Mouse (Mus musculus) ovary, adult 18-20 months (tissue): ENCODE measurements at regions not wholly inside any gene's neighbourhood (a gene's known extent, or its start where the extent isn't known, plus 50 kb on each side); places are given as distances from the start of the nearest gene placed in this dataset.
A peak's percentile ranks its signal among the peaks of the same experiment; 100 is the strongest.

ENCODE experiments used
- DNase-seq: peaks from one replicate; pipeline ENCODE4 v3.0.0; 2022; ENCODE audit warnings: low spot score, mixed read lengths

DNA sequence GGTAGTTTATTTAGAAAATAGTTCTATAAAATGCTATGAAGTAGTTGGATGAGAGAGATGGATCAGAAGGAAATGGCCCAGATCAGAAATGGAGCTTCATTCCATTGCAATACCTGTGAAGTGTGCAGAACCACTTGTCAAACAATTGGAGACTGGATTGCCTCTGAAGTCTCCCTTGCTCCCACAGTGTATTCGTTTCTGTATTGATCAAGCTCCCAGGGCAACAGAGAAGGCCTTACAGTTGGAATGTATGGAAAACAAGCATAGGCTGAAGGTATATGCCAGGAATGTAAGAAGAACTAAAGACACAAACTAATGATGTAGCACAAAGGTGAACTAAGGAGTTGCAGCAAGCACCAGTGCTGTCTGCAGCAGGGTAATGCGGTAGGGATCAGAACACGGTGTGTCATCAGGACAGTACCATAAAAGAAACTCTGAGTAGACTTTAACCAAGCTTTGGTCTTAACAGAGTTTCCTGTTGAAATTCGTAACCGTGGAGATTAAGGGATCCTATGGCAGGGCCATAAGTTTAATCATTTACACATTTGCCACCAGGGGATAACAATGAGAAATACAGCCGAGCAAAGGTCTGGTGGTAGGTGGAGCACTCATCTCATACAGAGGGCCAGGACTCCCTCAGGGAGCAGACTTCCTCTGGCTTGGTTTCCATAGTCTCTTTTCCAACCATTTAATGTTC lies 732.9 kb upstream of the 2610301B20Rik start:
- DNase-seq = no peak

GRCm38 (mm10) chr4:10149911-10150310 lies 724.4 kb upstream of the 2610301B20Rik start:
- DNase-seq = no peak

DNA sequence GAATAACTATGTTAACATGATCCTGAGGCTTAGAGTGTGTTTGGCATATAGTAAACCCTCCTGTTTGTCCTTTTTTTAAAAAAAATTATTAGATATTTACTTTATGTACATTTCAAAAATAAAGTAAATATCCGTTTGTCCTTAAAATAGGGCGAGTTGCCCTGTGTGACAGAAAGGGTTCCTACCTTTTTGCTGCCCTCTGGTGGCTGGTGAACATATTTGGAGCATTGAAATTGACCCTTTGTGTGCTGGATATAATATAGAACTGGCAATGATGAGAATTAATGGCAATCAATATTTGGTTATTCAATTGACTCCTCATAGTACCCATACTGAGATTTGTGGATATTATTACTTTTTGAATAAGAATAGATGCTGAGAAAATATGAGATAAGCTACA lies 723.8 kb upstream of the 2610301B20Rik start:
- no peak for DNase-seq

- no peak for DNase-seq
Measured at GRCm38 (mm10) chr4:10155705-10156390, 718.5 kb upstream of the 2610301B20Rik start.

GRCm38 (mm10) chr4:10189896-10190295 lies 684.4 kb upstream of the 2610301B20Rik start:
- peak; percentile 2 for DNase-seq

- DNase-seq = no peak
Measured at GRCm38 (mm10) chr4:10197245-10197943, 676.9 kb upstream of the 2610301B20Rik start.

GRCm38 (mm10) chr4:10201835-10202234 lies 672.5 kb upstream of the 2610301B20Rik start:
- DNase-seq = no peak

- DNase-seq = no peak
Measured at GRCm38 (mm10) chr4:10204224-10204623, 670.1 kb upstream of the 2610301B20Rik start.

DNA sequence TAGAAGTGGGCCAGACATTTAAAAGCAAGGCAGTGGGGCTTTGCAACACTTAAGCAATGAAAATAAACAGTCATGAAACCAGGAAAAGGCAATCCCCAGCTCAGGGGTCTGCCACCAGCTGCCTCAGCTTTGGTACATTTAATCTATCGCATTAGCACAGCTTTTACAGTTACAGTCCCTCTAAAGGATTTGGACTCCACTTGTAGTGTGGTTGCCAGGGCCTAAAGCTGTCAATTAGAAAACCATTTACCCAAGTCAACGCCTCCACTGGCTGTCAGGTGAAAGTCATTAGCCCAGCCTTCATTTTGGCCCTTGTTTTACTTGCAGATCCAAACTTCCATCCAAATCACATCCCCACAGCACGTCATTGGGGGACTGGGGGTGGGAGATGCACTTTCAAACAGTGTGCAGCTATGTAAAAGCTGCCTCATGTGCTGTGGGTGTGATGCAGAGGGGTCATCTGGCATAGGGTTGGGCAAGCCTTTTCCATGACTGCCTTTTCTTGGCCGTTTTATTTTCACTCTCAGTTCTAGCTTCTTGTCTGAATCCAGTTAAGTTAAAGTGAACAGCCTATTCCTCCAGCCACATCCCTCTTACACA lies 664.9 kb upstream of the 2610301B20Rik start:
- no peak for DNase-seq

- no peak for DNase-seq
Measured at GRCm38 (mm10) chr4:10211303-10211702, 663.0 kb upstream of the 2610301B20Rik start.

DNA sequence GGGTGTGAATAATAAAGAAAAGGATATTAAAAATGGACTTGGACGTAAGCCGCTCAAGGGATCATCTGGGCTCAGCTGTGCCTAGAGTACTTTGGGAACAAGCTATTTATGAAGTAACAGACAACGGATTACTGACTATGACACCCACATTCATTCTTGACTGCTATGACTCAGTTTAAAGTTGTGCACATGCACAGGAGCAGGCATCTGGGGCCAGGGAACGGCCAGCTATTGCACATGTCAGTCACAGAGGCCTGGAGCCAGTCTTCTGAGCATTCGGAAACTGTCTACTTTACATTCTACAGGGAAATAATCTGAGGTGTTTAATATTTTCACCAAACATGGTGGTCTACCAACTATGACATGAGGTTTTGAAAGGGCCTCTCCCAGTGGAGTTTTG lies 639.0 kb upstream of the 2610301B20Rik start:
- no peak for DNase-seq

DNA sequence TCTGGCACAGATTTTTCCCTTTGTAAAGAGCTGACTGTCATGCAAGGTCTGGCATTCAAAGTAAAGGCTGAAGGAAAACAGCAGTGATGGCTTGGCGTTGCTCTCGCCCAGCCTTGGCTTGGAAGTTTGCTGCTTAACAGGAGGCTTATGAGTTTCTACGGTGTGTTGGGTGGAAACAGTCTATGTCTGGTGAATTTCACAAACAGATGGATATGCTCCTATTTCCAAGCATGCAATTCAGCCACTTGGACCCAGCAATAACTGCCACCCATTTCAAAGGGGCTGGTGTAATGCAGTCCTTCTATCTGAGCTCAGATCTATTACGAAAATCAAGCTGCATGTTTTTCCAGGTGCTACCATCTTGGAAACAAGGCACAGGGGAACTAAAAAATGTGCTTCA lies 632.2 kb upstream of the 2610301B20Rik start:
- no peak for DNase-seq

DNA sequence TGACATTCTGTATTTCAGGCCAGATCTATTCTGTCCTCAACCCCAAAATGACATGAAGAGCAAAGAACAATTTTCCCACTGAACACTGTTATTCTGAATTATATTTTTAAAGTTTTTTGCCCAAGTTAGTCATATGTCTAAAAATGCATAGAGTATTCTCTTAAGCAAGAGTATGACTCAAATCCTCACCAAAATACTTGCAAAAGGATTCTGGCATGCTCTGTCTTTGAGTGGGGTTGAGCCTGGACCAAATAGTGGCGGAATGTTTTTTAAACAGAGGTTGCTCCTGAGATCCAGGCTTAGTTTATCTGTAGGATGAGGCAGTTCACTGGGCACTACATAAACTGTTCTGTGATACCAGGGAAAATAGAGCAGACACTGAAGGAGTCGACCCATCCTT lies 631.4 kb upstream of the 2610301B20Rik start:
- no peak for DNase-seq

DNA sequence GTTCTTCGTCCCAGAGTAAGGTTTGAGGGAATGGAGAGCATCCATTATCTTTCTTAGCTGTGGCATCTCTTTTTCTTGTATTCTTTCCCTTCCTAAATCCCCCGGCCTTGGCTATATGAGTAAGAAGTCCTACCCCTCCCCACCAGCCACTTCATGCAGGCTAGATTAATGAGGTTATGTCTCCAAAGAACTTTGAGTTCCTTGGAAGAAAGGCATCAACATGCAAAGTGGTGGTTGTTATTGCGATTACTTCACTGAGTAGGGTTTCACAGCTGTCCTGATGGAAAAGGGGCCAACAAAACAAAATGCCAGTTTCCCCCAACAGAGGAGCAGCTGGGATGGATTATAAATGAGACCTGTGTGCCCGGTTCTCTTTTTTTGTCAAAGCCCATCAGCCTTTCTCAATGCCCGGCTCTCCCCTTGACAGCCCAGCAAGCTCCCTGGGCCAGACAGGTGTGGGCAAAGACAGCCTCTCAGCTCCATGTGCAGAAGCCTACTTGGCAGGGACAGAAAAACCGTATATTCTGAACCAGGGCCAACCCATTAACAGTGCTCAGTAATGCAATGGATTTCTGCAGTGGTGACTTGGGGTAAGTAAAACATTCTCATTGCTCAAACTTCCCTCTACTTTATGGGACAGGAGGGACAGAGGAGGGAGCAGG lies 620.1 kb upstream of the 2610301B20Rik start:
- no peak for DNase-seq

- no peak for DNase-seq
Measured at GRCm38 (mm10) chr4:10257537-10257936, 616.8 kb upstream of the 2610301B20Rik start.

DNA sequence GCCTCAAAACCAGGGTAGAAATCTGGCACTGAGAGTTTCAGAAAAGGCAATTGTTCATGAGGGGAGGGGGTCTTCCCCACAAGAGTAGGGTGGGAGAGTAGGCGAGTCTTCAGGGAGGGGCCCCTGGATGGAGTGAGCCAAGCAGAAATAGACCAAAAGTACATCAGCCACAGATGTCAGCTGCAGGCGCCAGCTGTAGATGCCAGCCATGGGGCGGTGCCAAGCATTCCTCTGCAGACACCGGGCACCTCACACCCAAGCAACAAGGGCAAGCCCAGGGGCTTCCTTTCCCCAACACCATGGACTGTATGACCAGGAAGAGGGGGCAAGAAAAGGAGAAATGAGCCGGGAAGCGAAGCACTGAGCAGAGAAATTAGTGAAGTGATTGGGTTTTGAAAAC lies 613.9 kb upstream of the 2610301B20Rik start:
- no peak for DNase-seq

DNA sequence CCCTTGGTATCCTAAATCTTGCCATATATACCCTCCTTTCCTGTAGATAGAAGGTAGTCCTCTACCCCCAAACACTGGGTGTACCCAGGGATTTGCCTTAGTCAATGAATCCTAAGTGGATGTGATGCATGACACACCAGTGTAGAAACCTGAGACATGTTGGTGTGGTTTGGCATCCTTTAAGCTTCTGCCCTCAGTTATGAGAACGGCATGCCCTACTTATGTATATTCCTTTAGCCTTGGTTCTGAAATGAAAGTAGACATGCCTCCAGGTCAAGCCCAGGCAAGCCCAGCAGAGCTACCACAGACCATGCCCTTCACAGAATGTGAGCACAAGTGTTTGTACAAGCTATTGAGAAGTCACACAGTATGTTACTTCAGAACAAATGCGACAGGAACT lies 608.4 kb upstream of the 2610301B20Rik start:
- no peak for DNase-seq

DNA sequence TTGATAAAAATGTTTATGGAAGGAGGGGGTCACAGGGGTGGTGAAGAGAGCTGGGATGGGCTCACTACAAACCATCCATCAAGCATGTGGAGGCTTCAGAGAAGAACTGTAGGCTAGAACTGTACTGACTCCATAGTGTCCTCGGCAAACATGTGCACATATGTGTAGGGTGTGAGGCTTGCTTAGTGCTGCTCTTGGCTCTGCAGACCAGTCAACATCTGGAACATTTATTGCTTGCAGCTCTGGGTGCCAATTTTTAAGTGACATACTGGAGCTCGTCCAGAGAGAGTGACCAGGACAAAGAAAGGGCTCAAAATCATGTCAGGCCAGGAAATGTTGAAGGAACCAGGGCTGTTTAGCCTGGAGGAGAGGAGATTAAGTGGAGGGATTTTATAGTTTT lies 588.7 kb upstream of the 2610301B20Rik start:
- no peak for DNase-seq

- no peak for DNase-seq
Measured at GRCm38 (mm10) chr4:10290326-10290725, 584.0 kb upstream of the 2610301B20Rik start.

- no peak for DNase-seq
Measured at GRCm38 (mm10) chr4:10295012-10295530, 579.2 kb upstream of the 2610301B20Rik start.

- DNase-seq = no peak
Measured at GRCm38 (mm10) chr4:10296220-10296619, 578.1 kb upstream of the 2610301B20Rik start.

GRCm38 (mm10) chr4:10311886-10312285 lies 562.4 kb upstream of the 2610301B20Rik start:
- no peak for DNase-seq
